Mouse (Mus musculus): Measurements from ENCODE around the gene Zbtb38. TPM values are rescaled to one million over a fixed set of nuclear protein-coding genes. Genes with fewer than 3 reads are reported as not detected.
A peak's percentile ranks its signal among the peaks of the same experiment; 100 is the strongest.

Gene Zbtb38
- 19.0 and 20.5 TPM in 2 replicates for polyA plus RNA-seq (2012; rRNA removed)

- peak in 1 of 2 experiments; percentile 65 for DNase-seq (ENCODE audit: extremely low spot score in 1 of 2, low spot score in 1 of 2)
Measured at GRCm38 (mm10) chr9:96752603-96753114, at the start of gene Zbtb38. TSS of gene Zbtb38 (minus strand) at chr9:96752831.

- DNase-seq (ENCODE audit: extremely low spot score in 1 of 2, low spot score in 1 of 2), result no peak
Measured at GRCm38 (mm10) chr9:96800131-96800825, 47.6 kb upstream of the Zbtb38 start.

- no peak for DNase-seq (ENCODE audit: extremely low spot score in 1 of 2, low spot score in 1 of 2)
Measured at GRCm38 (mm10) chr9:96797311-96797710, 44.7 kb upstream of the Zbtb38 start.

- peak; percentile 15 to 48 for DNase-seq (ENCODE audit: extremely low spot score in 1 of 2, low spot score in 1 of 2)
Measured at GRCm38 (mm10) chr9:96795399-96795928, 42.8 kb upstream of the Zbtb38 start.

GRCm38 (mm10) chr9:96794601-96795000 lies 42.0 kb upstream of the Zbtb38 start:
- no peak for DNase-seq (ENCODE audit: extremely low spot score in 1 of 2, low spot score in 1 of 2)

GRCm38 (mm10) chr9:96792543-96792942 lies 39.9 kb upstream of the Zbtb38 start:
- DNase-seq (ENCODE audit: extremely low spot score in 1 of 2, low spot score in 1 of 2), result no peak

- no peak for DNase-seq (ENCODE audit: extremely low spot score in 1 of 2, low spot score in 1 of 2)
Measured at GRCm38 (mm10) chr9:96790389-96791007, 37.9 kb upstream of the Zbtb38 start.

GRCm38 (mm10) chr9:96789906-96790305 lies 37.3 kb upstream of the Zbtb38 start:
- DNase-seq (ENCODE audit: extremely low spot score in 1 of 2, low spot score in 1 of 2), result no peak

- DNase-seq (ENCODE audit: extremely low spot score in 1 of 2, low spot score in 1 of 2), result no peak
Measured at GRCm38 (mm10) chr9:96787797-96788196, 35.2 kb upstream of the Zbtb38 start.

GRCm38 (mm10) chr9:96785871-96786342 lies 33.3 kb upstream of the Zbtb38 start:
- no peak for DNase-seq (ENCODE audit: extremely low spot score in 1 of 2, low spot score in 1 of 2)

- no peak for DNase-seq (ENCODE audit: extremely low spot score in 1 of 2, low spot score in 1 of 2)
Measured at GRCm38 (mm10) chr9:96785187-96785586, 32.6 kb upstream of the Zbtb38 start.

GRCm38 (mm10) chr9:96783667-96784066 lies 31.0 kb upstream of the Zbtb38 start:
- DNase-seq (ENCODE audit: extremely low spot score in 1 of 2, low spot score in 1 of 2), result no peak

- no peak for DNase-seq (ENCODE audit: extremely low spot score in 1 of 2, low spot score in 1 of 2)
Measured at GRCm38 (mm10) chr9:96783258-96783657, 30.6 kb upstream of the Zbtb38 start.

GRCm38 (mm10) chr9:96782062-96782461 lies 29.4 kb upstream of the Zbtb38 start:
- no peak for DNase-seq (ENCODE audit: extremely low spot score in 1 of 2, low spot score in 1 of 2)

- DNase-seq (ENCODE audit: extremely low spot score in 1 of 2, low spot score in 1 of 2), result no peak
Measured at GRCm38 (mm10) chr9:96773146-96773545, 20.5 kb upstream of the Zbtb38 start.

- DNase-seq (ENCODE audit: extremely low spot score in 1 of 2, low spot score in 1 of 2), result no peak
Measured at GRCm38 (mm10) chr9:96770443-96770842, 17.8 kb upstream of the Zbtb38 start.

- DNase-seq (ENCODE audit: extremely low spot score in 1 of 2, low spot score in 1 of 2), result no peak
Measured at GRCm38 (mm10) chr9:96769651-96770050, 17.0 kb upstream of the Zbtb38 start.

GRCm38 (mm10) chr9:96767874-96768273 lies 15.2 kb upstream of the Zbtb38 start:
- no peak for DNase-seq (ENCODE audit: extremely low spot score in 1 of 2, low spot score in 1 of 2)

- no peak for DNase-seq (ENCODE audit: extremely low spot score in 1 of 2, low spot score in 1 of 2)
Measured at GRCm38 (mm10) chr9:96766078-96766477, 13.4 kb upstream of the Zbtb38 start.

GRCm38 (mm10) chr9:96765410-96765809 lies 12.8 kb upstream of the Zbtb38 start:
- no peak for DNase-seq (ENCODE audit: extremely low spot score in 1 of 2, low spot score in 1 of 2)

GRCm38 (mm10) chr9:96763847-96764631 lies 11.4 kb upstream of the Zbtb38 start:
- no peak for DNase-seq (ENCODE audit: extremely low spot score in 1 of 2, low spot score in 1 of 2)
